ENCODE assay signal across 19 mouse cellular contexts in genomic region chr6:146473216-146473955, GRCm38 (mm10). TPM values are rescaled to one million over a fixed set of nuclear protein-coding genes. Genes with fewer than 3 reads are reported as not detected.
DNase-seq lines count a peak whose midpoint lies in the region; ATAC-seq and TF ChIP-seq lines count a peak whose summit lies in the region.
"Had no signal": no experiment of that assay in that cellular context is flagged by ENCODE, and none has a peak within 500 bp of the region (broad histone marks: within the 10 kb centered on the region; RNA-seq: fewer than 3 reads in every experiment).

No protein-coding gene starts in this region.

- no peaks in the 10 kb centered on the region; the same call in 1 of the 2 replicates for H3K4me1 ChIP-seq in heart, embryonic 11.5 days (ENCODE audit: control insufficient read depth, insufficient read depth, low read length)
- H3K4me1 ChIP-seq in heart, embryonic 16.5 days (ENCODE audit: control insufficient read depth, insufficient read depth, low read length) = peaks cover 13% of the 10 kb centered on the region; the same call in 1 of the 2 replicates
- H3K4me1 ChIP-seq: embryonic facial prominence, embryonic 12.5 days; hindbrain, embryonic 13.5 days; lung, embryonic 15.5 days had no signal

- no peaks in the 10 kb centered on the region for H3K79me2 ChIP-seq in C2C12 (ENCODE audit: control insufficient read depth, insufficient read depth)

- H3K4me2 ChIP-seq in heart, embryonic 11.5 days = no peak overlapping the region
- H3K4me2 ChIP-seq in heart, embryonic 16.5 days (ENCODE audit: low read depth, low read length) = no peak overlapping the region
- H3K4me2 ChIP-seq: embryonic facial prominence, embryonic 12.5 days; hindbrain, embryonic 13.5 days; limb, embryonic 13.5 days; lung, embryonic 15.5 days had no signal

- H3K4me3 ChIP-seq in heart, embryonic 11.5 days (ENCODE audit: low read depth, low read length) = no peak overlapping the region
- no peak overlapping the region for H3K4me3 ChIP-seq in C2C12 (ENCODE audit: insufficient read depth, poor library complexity, severe bottlenecking)
- H3K4me3 ChIP-seq in heart, embryonic 16.5 days (ENCODE audit: low read length) = no peak overlapping the region
- H3K4me3 ChIP-seq: embryonic facial prominence, embryonic 12.5 days; hindbrain, embryonic 13.5 days; limb, embryonic 13.5 days; lung, embryonic 15.5 days had no signal

- no peaks in the 10 kb centered on the region for H3K79me3 ChIP-seq in C2C12 (ENCODE audit: low read depth)

- no peaks in the 10 kb centered on the region for H3K27me3 ChIP-seq in heart, embryonic 11.5 days (ENCODE audit: control insufficient read depth, insufficient read depth, low read length)
- no peaks in the 10 kb centered on the region for H3K27me3 ChIP-seq in C2C12 (ENCODE audit: control insufficient read depth, insufficient read depth, insufficient read length)
- no peaks in the 10 kb centered on the region for H3K27me3 ChIP-seq in heart, embryonic 16.5 days (ENCODE audit: control insufficient read depth, insufficient read depth, low read length)
- H3K27me3 ChIP-seq: embryonic facial prominence, embryonic 12.5 days; hindbrain, embryonic 13.5 days; limb, embryonic 13.5 days; lung, embryonic 15.5 days had no signal

- ATAC-seq in heart, embryonic 11.5 days (replicated peaks; ENCODE audit: insufficient number of reproducible peaks, low FRiP score, low TSS enrichment) = no peak
- ATAC-seq in heart, embryonic 16.5 days (replicated peaks; ENCODE audit: extremely low read depth, insufficient read depth, low FRiP score) = 0 out of 2 replicates have a peak, but pooled peaks have one; percentile 24
- ATAC-seq: CD4-positive, CD25-positive, alpha-beta regulatory T cell, adult 4 months had no signal

- H3K9ac ChIP-seq in heart, embryonic 11.5 days (ENCODE audit: low read depth, low read length) = no peak overlapping the region
- H3K9ac ChIP-seq in heart, embryonic 16.5 days (ENCODE audit: low read length) = no peak overlapping the region
- H3K9ac ChIP-seq: embryonic facial prominence, embryonic 12.5 days; hindbrain, embryonic 13.5 days; limb, embryonic 13.5 days; lung, embryonic 15.5 days had no signal

- peak; percentile 98 for DNase-seq in heart, adult 11 months
- DNase-seq in gastrocnemius, adult 18-20 months (ENCODE audit: low spot score) = peak; percentile 37
- no peak for DNase-seq in cerebellum, adult 11-12 months
- DNase-seq in embryo, embryonic 10 days (ENCODE audit: low spot score) = no peak
- no peak for DNase-seq in layer of hippocampus, adult 8-10 months (ENCODE audit: low spot score in 2 of 2)
- DNase-seq: adrenal gland, postnatal 25 days; cerebellum, adult 2 months; kidney, adult 2 months; midbrain, embryonic 14.5 days; right cerebral cortex, postnatal 25 days; thymus, postnatal 36 days had no signal

- no peak overlapping the region for H3K27ac ChIP-seq in heart, embryonic 11.5 days (ENCODE audit: low read depth, low read length)
- H3K27ac ChIP-seq in heart, embryonic 16.5 days (ENCODE audit: low read length) = peak overlapping the region; percentile 49
- H3K27ac ChIP-seq: embryonic facial prominence, embryonic 12.5 days; hindbrain, embryonic 13.5 days; limb, embryonic 13.5 days; lung, embryonic 15.5 days had no signal

- no peaks in the 10 kb centered on the region for H3K9me3 ChIP-seq in heart, embryonic 11.5 days (replicated peaks; ENCODE audit: control insufficient read depth, low read length)
- no peaks in the 10 kb centered on the region for H3K9me3 ChIP-seq in heart, embryonic 16.5 days (replicated peaks; ENCODE audit: control insufficient read depth, low read length)
- H3K9me3 ChIP-seq: embryonic facial prominence, embryonic 12.5 days; hindbrain, embryonic 13.5 days; limb, embryonic 13.5 days; lung, embryonic 15.5 days had no signal

- no peak overlapping the region for H3ac ChIP-seq in C2C12 (ENCODE audit: control insufficient read depth, insufficient read length, low read depth)

- no peak for TF ChIP-seq CTCF in C2C12 (IDR thresholded peaks at IDR 0.05; ENCODE audit: control insufficient read depth, insufficient read depth, insufficient read length)

- no peaks in the 10 kb centered on the region for H3K36me3 ChIP-seq in heart, embryonic 11.5 days (ENCODE audit: control insufficient read depth, insufficient read depth, low read length)
- no peaks in the 10 kb centered on the region for H3K36me3 ChIP-seq in C2C12 (ENCODE audit: control insufficient read depth, insufficient read depth)
- no peaks in the 10 kb centered on the region for H3K36me3 ChIP-seq in heart, embryonic 16.5 days (ENCODE audit: control insufficient read depth, insufficient read depth)
- H3K36me3 ChIP-seq: embryonic facial prominence, embryonic 12.5 days; hindbrain, embryonic 13.5 days; limb, embryonic 13.5 days; lung, embryonic 15.5 days had no signal

- 77% methylated on average over 6 of the region's 6 CpGs for WGBS in heart, embryonic 11.5 days (ENCODE audit: insufficient replicate concordance)
- WGBS in heart, embryonic 16.5 days = 67% methylated on average over 6 of the region's 6 CpGs

TF ChIP-seq in C2C12, 6 proteins besides CTCF, POLR2A, EP300 and RAD21:
- no peak for TF ChIP-seq MYOG (IDR thresholded peaks at IDR 0.05; ENCODE audit: control insufficient read depth, extremely low read depth, insufficient read length)
- TF ChIP-seq MAX (IDR thresholded peaks at IDR 0.05) = peak; percentile 32
TF ChIP-seq in C2C12: peak in this region for 1.

RNA-seq across cellular contexts. Expression of gene Itpr2, which starts 28.6 kb away (rescaled TPM):
- 31.3 and 33.6 TPM in 2 replicates for polyA plus RNA-seq in heart, embryonic 11.5 days (2014; fragmentation: Nextera tagmentation; extraction: Ambion mirVana)
- polyA plus RNA-seq in C2C12 (2012; fragmentation: generic; extraction: Trizol) = 2.6 TPM
- 1 to 10 TPM; 5.4 to 7.2 TPM for total RNA-seq in gastrocnemius, adult 18-20 months (2021)
- 39.4 and 49.4 TPM in 2 replicates for polyA plus RNA-seq in heart, embryonic 16.5 days (2015; fragmentation: Nextera tagmentation; extraction: Ambion mirVana)
- total RNA-seq in layer of hippocampus, adult 8-10 months (2022) = 10 to 100 TPM; 17.4 to 26.0 (median 21.9) TPM

Comparison
In these comparisons a context has a peak if more than half of its experiments do, and no peak if none do; other contexts are left out.
1. DNase-seq: peak in heart, adult 11 months (single experiment) and gastrocnemius, adult 18-20 months (single experiment); none in cerebellum, adult 11-12 months (single experiment), embryo, embryonic 10 days (single experiment) and layer of hippocampus, adult 8-10 months (0 of 2).